In genomic region chr4:56937136-56937535, GRCm38 (mm10) we compare ENCODE assay signal across 13 mouse cellular contexts. TPM values are rescaled to one million over a fixed set of nuclear protein-coding genes. Genes with fewer than 3 reads are reported as not detected.
DNase-seq lines count a peak whose midpoint lies in the region; ATAC-seq and TF ChIP-seq lines count a peak whose summit lies in the region.
"Had no signal": no experiment of that assay in that cellular context is flagged by ENCODE, and none has a peak within 500 bp of the region (broad histone marks: within the 10 kb centered on the region; RNA-seq: fewer than 3 reads in every experiment).

No protein-coding gene starts in this region.

- no peak overlapping the region for H3K4me3 ChIP-seq in gastrocnemius, adult 2 months
- H3K4me3 ChIP-seq in heart, embryonic 14.5 days (ENCODE audit: control insufficient read depth in 1 of 2, insufficient read depth in 1 of 2, low read depth in 1 of 2, low read length in 2 of 2): no peak overlapping the region
- H3K4me3 ChIP-seq in forebrain, embryonic 13.5 days: no peak overlapping the region
- H3K4me3 ChIP-seq: erythroblast, embryonic 14.5 days had no signal

- H3K9ac ChIP-seq in heart, embryonic 14.5 days (ENCODE audit: low read length): no peak overlapping the region
- H3K9ac ChIP-seq in forebrain, embryonic 13.5 days: no peak overlapping the region
- H3K9ac ChIP-seq: liver, postnatal 0 days had no signal

- peaks cover 39% of the 10 kb centered on the region for H3K36me3 ChIP-seq in heart, embryonic 14.5 days (ENCODE audit: control insufficient read depth, insufficient read depth, low read length)
- H3K36me3 ChIP-seq in forebrain, embryonic 13.5 days (ENCODE audit: poor library complexity, severe bottlenecking): peaks cover 26% of the 10 kb centered on the region

- H3K9me3 ChIP-seq in heart, embryonic 14.5 days (ENCODE audit: control insufficient read depth, low read length): no peaks in the 10 kb centered on the region
- H3K9me3 ChIP-seq in forebrain, embryonic 13.5 days (replicated peaks): no peaks in the 10 kb centered on the region

- no peaks in the 10 kb centered on the region for H3K27me3 ChIP-seq in heart, embryonic 14.5 days (ENCODE audit: control insufficient read depth, insufficient read depth, low read length)
- no peaks in the 10 kb centered on the region for H3K27me3 ChIP-seq in forebrain, embryonic 13.5 days

- peaks cover 27 to 58% of the 10 kb centered on the region in 2 experiments for H3K4me1 ChIP-seq in heart, embryonic 14.5 days (ENCODE audit: control insufficient read depth in 2 of 2, insufficient read depth in 2 of 2, low read length in 2 of 2)
- H3K4me1 ChIP-seq in forebrain, embryonic 13.5 days: peaks cover 6% of the 10 kb centered on the region

- ATAC-seq in heart, embryonic 14.5 days (ENCODE audit: insufficient number of reproducible peaks, insufficient read depth, low FRiP score, low read depth): no peak
- no peak for ATAC-seq in forebrain, embryonic 13.5 days
- ATAC-seq: liver, postnatal 0 days had no signal

- no peak for TF ChIP-seq CTCF in gastrocnemius, adult 2 months (IDR thresholded peaks at IDR 0.05)

- peak overlapping the region; percentile 17; the same call in 1 of the 2 replicates for H3K4me2 ChIP-seq in heart, embryonic 14.5 days (ENCODE audit: low read length)
- H3K4me2 ChIP-seq in forebrain, embryonic 13.5 days: no peak overlapping the region

- WGBS in heart, embryonic 14.5 days: 9% methylated on average over 6 of the region's 6 CpGs
- 77% methylated on average over 6 of the region's 6 CpGs for WGBS in forebrain, embryonic 13.5 days

- intact Hi-C loops in gastrocnemius, adult 2 months (cut with DNase I): no loop called here

- DNase-seq in gastrocnemius, adult 2 months: peak; percentile 49
- DNase-seq in gastrocnemius, postnatal 4 days (ENCODE audit: low spot score in 2 of 2): no peak
- peak; percentile 58 for DNase-seq in Muller cell, postnatal 12 days (ENCODE audit: inconsistent ontology term)
- peak; percentile 44 for DNase-seq in kidney, postnatal 14 days
- no peak for DNase-seq in layer of hippocampus, postnatal 10 days (ENCODE audit: low spot score in 2 of 2)
- DNase-seq in right cerebral cortex, adult 18-20 months: no peak
- DNase-seq: cerebellum, adult 18-20 months; liver, postnatal 0 days had no signal

- H3K27ac ChIP-seq in gastrocnemius, adult 2 months: peak overlapping the region; percentile 52
- peak overlapping the region; percentile 45 to 52 for H3K27ac ChIP-seq in heart, embryonic 14.5 days (replicated peaks in 1 of 2; ENCODE audit: control insufficient read depth in 1 of 2, insufficient read depth in 1 of 2, low read depth in 2 of 2, low read length in 2 of 2)
- H3K27ac ChIP-seq in forebrain, embryonic 13.5 days: no peak overlapping the region

RNA-seq across cellular contexts. Expression of gene Tmem245, which starts 10.1 kb away (rescaled TPM):
- total RNA-seq in gastrocnemius, adult 2 months (2021): 10 to 100 TPM; 18.0 to 24.6 TPM
- 10 to 100 TPM; 28.6 to 32.3 TPM for total RNA-seq in gastrocnemius, postnatal 4 days (2021)
- polyA plus RNA-seq in heart, embryonic 14.5 days (2014; fragmentation: Nextera tagmentation; extraction: Ambion mirVana): 21.6 and 22.7 TPM in 2 replicates
- total RNA-seq in layer of hippocampus, postnatal 10 days (2021): 10 to 100 TPM; 27.1 to 27.6 TPM
- polyA plus RNA-seq in forebrain, embryonic 13.5 days (2015; fragmentation: Nextera tagmentation; extraction: Ambion mirVana): 6.7 and 8.2 TPM in 2 replicates

RNA-seq across cellular contexts. Expression of gene Frrs1l, which starts 53.1 kb away (rescaled TPM):
- under 1 TPM in 1 of 2 experiments, not detected in 1; 0.03 TPM for total RNA-seq in gastrocnemius, adult 2 months (2021)
- total RNA-seq in gastrocnemius, postnatal 4 days (2021): under 1 TPM; 0.05 to 0.26 TPM
- 0.12 and 0.23 TPM in 2 replicates for polyA plus RNA-seq in heart, embryonic 14.5 days (2014; fragmentation: Nextera tagmentation; extraction: Ambion mirVana)
- 100 to 1,000 TPM; 111 to 129 TPM for total RNA-seq in layer of hippocampus, postnatal 10 days (2021)
- polyA plus RNA-seq in forebrain, embryonic 13.5 days (2015; fragmentation: Nextera tagmentation; extraction: Ambion mirVana): 10.9 and 11.6 TPM in 2 replicates
- total RNA-seq: hematopoietic stem cell, adult 5-6 weeks; monocyte, adult 5-6 weeks had no signal
- polyA plus RNA-seq: erythroblast, embryonic 14.5 days; liver, postnatal 0 days had no signal

Comparison
In these comparisons a context has a peak if more than half of its experiments do, and no peak if none do; other contexts are left out.
1. DNase-seq: peak in gastrocnemius, adult 2 months (single experiment), Muller cell, postnatal 12 days (single experiment) and kidney, postnatal 14 days (single experiment); none in gastrocnemius, postnatal 4 days (0 of 2), layer of hippocampus, postnatal 10 days (0 of 2) and right cerebral cortex, adult 18-20 months (single experiment).
2. RNA of gene Frrs1l, which starts 53.1 kb away (total RNA-seq): 111 to 129 TPM in layer of hippocampus, postnatal 10 days; 0.05 to 0.26 TPM in gastrocnemius, postnatal 4 days and 0.03 TPM in gastrocnemius, adult 2 months; every median in the first group is over 10 times any median in the second.